22 mouse cellular contexts compared by ENCODE assay signal in genomic region chr17:56962642-56963405, GRCm38 (mm10). TPM values are rescaled to one million over a fixed set of nuclear protein-coding genes. Genes with fewer than 3 reads are reported as not detected.
A peak's percentile ranks its signal among the peaks of the same experiment; 100 is the strongest.
DNase-seq lines count a peak whose midpoint lies in the region; ATAC-seq and TF ChIP-seq lines count a peak whose summit lies in the region.
"Had no signal": no experiment of that assay in that cellular context is flagged by ENCODE, and none has a peak within 500 bp of the region (broad histone marks: within the 10 kb centered on the region; RNA-seq: fewer than 3 reads in every experiment).

No protein-coding gene starts in this region.

- no peaks in the 10 kb centered on the region for H3K36me3 ChIP-seq in forebrain, embryonic 11.5 days (ENCODE audit: control insufficient read depth, insufficient read depth, low read length)
- H3K36me3 ChIP-seq in forebrain, embryonic 10.5 days (replicated peaks) = no peaks in the 10 kb centered on the region
- no peaks in the 10 kb centered on the region for H3K36me3 ChIP-seq in megakaryocyte, embryonic 14.5 days (replicated peaks; ENCODE audit: low read length)
- no peaks in the 10 kb centered on the region for H3K36me3 ChIP-seq in intestine, postnatal 0 days (ENCODE audit: control insufficient read depth, insufficient read depth)
- H3K36me3 ChIP-seq in hindbrain, embryonic 16.5 days (ENCODE audit: control insufficient read depth, insufficient read depth, low read length) = no peaks in the 10 kb centered on the region
- H3K36me3 ChIP-seq in limb, embryonic 10.5 days = no peaks in the 10 kb centered on the region
- H3K36me3 ChIP-seq: embryonic facial prominence, embryonic 10.5 days; forebrain, embryonic 15.5 days; G1E; hindbrain, embryonic 13.5 days had no signal

- 79% methylated on average over 5 of the region's 5 CpGs for WGBS in forebrain, embryonic 11.5 days
- WGBS in forebrain, embryonic 10.5 days = 87% methylated on average over 5 of the region's 5 CpGs
- WGBS in intestine, postnatal 0 days = 71% methylated on average over 5 of the region's 5 CpGs
- 79% methylated on average over 5 of the region's 5 CpGs for WGBS in hindbrain, embryonic 16.5 days
- WGBS in limb, embryonic 10.5 days = 78% methylated on average over 5 of the region's 5 CpGs

- no peaks in the 10 kb centered on the region for H3K27me3 ChIP-seq in forebrain, embryonic 11.5 days (ENCODE audit: control insufficient read depth, insufficient read depth, low read length)
- no peaks in the 10 kb centered on the region for H3K27me3 ChIP-seq in forebrain, embryonic 10.5 days (ENCODE audit: poor library complexity, severe bottlenecking)
- H3K27me3 ChIP-seq in megakaryocyte, embryonic 14.5 days (replicated peaks) = peaks cover 53% of the 10 kb centered on the region
- no peaks in the 10 kb centered on the region for H3K27me3 ChIP-seq in intestine, postnatal 0 days (replicated peaks; ENCODE audit: control insufficient read depth, insufficient read depth, low read length)
- no peaks in the 10 kb centered on the region for H3K27me3 ChIP-seq in hindbrain, embryonic 16.5 days (replicated peaks; ENCODE audit: control insufficient read depth, insufficient read depth, low read length)
- no peaks in the 10 kb centered on the region for H3K27me3 ChIP-seq in limb, embryonic 10.5 days (ENCODE audit: low read depth, poor library complexity, severe bottlenecking)
- H3K27me3 ChIP-seq: forebrain, embryonic 15.5 days; hindbrain, embryonic 13.5 days had no signal

- no peak for TF ChIP-seq CTCF in intestine, postnatal 0 days (IDR thresholded peaks at IDR 0.05; ENCODE audit: low read depth)

- ATAC-seq in forebrain, embryonic 11.5 days (replicated peaks; ENCODE audit: low FRiP score) = no peak
- no peak for ATAC-seq in megakaryocyte, adult 5-6 weeks (ENCODE audit: poor library complexity, severe bottlenecking)
- ATAC-seq in intestine, postnatal 0 days = 0 out of 2 replicates have a peak, but pooled peaks have one; percentile 9
- no peak for ATAC-seq in hindbrain, embryonic 16.5 days
- ATAC-seq: forebrain, embryonic 15.5 days had no signal

- H3K27ac ChIP-seq in forebrain, embryonic 11.5 days (ENCODE audit: low read depth, low read length) = no peak overlapping the region
- H3K27ac ChIP-seq in forebrain, embryonic 10.5 days = no peak overlapping the region
- H3K27ac ChIP-seq in intestine, postnatal 0 days (ENCODE audit: low read depth, low read length) = no peak overlapping the region
- H3K27ac ChIP-seq in hindbrain, embryonic 16.5 days (ENCODE audit: low read depth, low read length) = no peak overlapping the region
- no peak overlapping the region for H3K27ac ChIP-seq in limb, embryonic 10.5 days
- H3K27ac ChIP-seq: embryonic facial prominence, embryonic 10.5 days; forebrain, embryonic 15.5 days; hindbrain, embryonic 13.5 days had no signal

- peak; percentile 2 for DNase-seq in forebrain, embryonic 11.5 days (ENCODE audit: low spot score)
- DNase-seq in forebrain, embryonic 10.5 days (ENCODE audit: extremely low spot score, low spot score) = no peak
- DNase-seq in limb, embryonic 10.5 days (ENCODE audit: low spot score) = no peak
- DNase-seq: adrenal gland, postnatal 25 days; cerebellum, adult 18-20 months; cerebellum, postnatal 10 days; gastrocnemius, postnatal 36 days; heart, postnatal 10 days; kidney, adult 18-20 months had no signal

- H3K9ac ChIP-seq in forebrain, embryonic 11.5 days (ENCODE audit: low read length) = no peak overlapping the region
- H3K9ac ChIP-seq in intestine, postnatal 0 days (ENCODE audit: low read depth, low read length) = no peak overlapping the region
- no peak overlapping the region for H3K9ac ChIP-seq in hindbrain, embryonic 16.5 days (ENCODE audit: low read depth, low read length)
- H3K9ac ChIP-seq: forebrain, embryonic 15.5 days; hindbrain, embryonic 13.5 days had no signal

- no peaks in the 10 kb centered on the region for H3K9me3 ChIP-seq in forebrain, embryonic 11.5 days (ENCODE audit: control insufficient read depth, low read length)
- no peaks in the 10 kb centered on the region for H3K9me3 ChIP-seq in forebrain, embryonic 10.5 days
- H3K9me3 ChIP-seq in megakaryocyte, embryonic 14.5 days = peaks cover 5% of the 10 kb centered on the region
- no peaks in the 10 kb centered on the region for H3K9me3 ChIP-seq in intestine, postnatal 0 days (ENCODE audit: control insufficient read depth)
- no peaks in the 10 kb centered on the region for H3K9me3 ChIP-seq in hindbrain, embryonic 16.5 days (ENCODE audit: control insufficient read depth, low read length)
- no peaks in the 10 kb centered on the region for H3K9me3 ChIP-seq in limb, embryonic 10.5 days (replicated peaks)
- H3K9me3 ChIP-seq: embryonic facial prominence, embryonic 10.5 days; forebrain, embryonic 15.5 days; G1E; hindbrain, embryonic 13.5 days had no signal

- no peak overlapping the region for H3K4me3 ChIP-seq in forebrain, embryonic 11.5 days (ENCODE audit: low read depth, low read length)
- no peak overlapping the region for H3K4me3 ChIP-seq in forebrain, embryonic 10.5 days
- H3K4me3 ChIP-seq in megakaryocyte, embryonic 14.5 days (replicated peaks) = peak overlapping the region; percentile 24
- no peak overlapping the region for H3K4me3 ChIP-seq in intestine, postnatal 0 days (ENCODE audit: low read depth, low read length)
- no peak overlapping the region for H3K4me3 ChIP-seq in hindbrain, embryonic 16.5 days (ENCODE audit: low read length)
- H3K4me3 ChIP-seq in limb, embryonic 10.5 days = no peak overlapping the region
- H3K4me3 ChIP-seq: embryonic facial prominence, embryonic 10.5 days; forebrain, embryonic 15.5 days; hindbrain, embryonic 13.5 days had no signal

- no peaks in the 10 kb centered on the region for H3K4me1 ChIP-seq in forebrain, embryonic 11.5 days (replicated peaks; ENCODE audit: control insufficient read depth, insufficient read depth, low read length)
- no peaks in the 10 kb centered on the region for H3K4me1 ChIP-seq in forebrain, embryonic 10.5 days
- peaks cover 20% of the 10 kb centered on the region for H3K4me1 ChIP-seq in megakaryocyte, embryonic 14.5 days
- H3K4me1 ChIP-seq in intestine, postnatal 0 days (replicated peaks; ENCODE audit: control insufficient read depth, insufficient read depth, low read length) = no peaks in the 10 kb centered on the region
- H3K4me1 ChIP-seq in hindbrain, embryonic 16.5 days (ENCODE audit: control insufficient read depth, insufficient read depth, low read depth, low read length) = no peaks in the 10 kb centered on the region
- 0 out of 2 replicates have a peak, but pooled peaks cover 3% of the 10 kb centered on the region for H3K4me1 ChIP-seq in limb, embryonic 10.5 days
- H3K4me1 ChIP-seq: embryonic facial prominence, embryonic 10.5 days; forebrain, embryonic 15.5 days; hindbrain, embryonic 13.5 days had no signal

- H3K4me2 ChIP-seq in forebrain, embryonic 11.5 days (ENCODE audit: low read depth, low read length, severe bottlenecking) = no peak overlapping the region
- H3K4me2 ChIP-seq in intestine, postnatal 0 days (replicated peaks; ENCODE audit: low read depth) = no peak overlapping the region
- H3K4me2 ChIP-seq in hindbrain, embryonic 16.5 days (ENCODE audit: low read length) = no peak overlapping the region
- H3K4me2 ChIP-seq: forebrain, embryonic 15.5 days; hindbrain, embryonic 13.5 days had no signal

RNA-seq across cellular contexts. Expression of gene Acer1, which starts 19.1 kb away (rescaled TPM):
- polyA plus RNA-seq in forebrain, embryonic 11.5 days (2014; fragmentation: Nextera tagmentation; extraction: Ambion mirVana) = not detected in 2 replicates
- not detected in 2 replicates for polyA plus RNA-seq in forebrain, embryonic 10.5 days (2016; fragmentation: Nextera tagmentation; extraction: Ambion mirVana)
- polyA plus RNA-seq in megakaryocyte, embryonic 14.5 days (2012; ENCODE audit: insufficient read depth, low replicate concordance) = not detected in 2 replicates
- not detected in 2 replicates for total RNA-seq in megakaryocyte, adult 5-6 weeks (2015)
- 0.04 TPM in 1 of 2 replicates, not detected in the other for total RNA-seq in megakaryocyte, adult 5-6 weeks (2017)
- 0.44 and 0.65 TPM in 2 replicates for polyA plus RNA-seq in intestine, postnatal 0 days (2015; fragmentation: Nextera tagmentation; extraction: Ambion mirVana)
- polyA plus RNA-seq in hindbrain, embryonic 16.5 days (2015; fragmentation: Nextera tagmentation; extraction: Ambion mirVana) = not detected in 2 replicates
- polyA plus RNA-seq in limb, embryonic 10.5 days (2016; fragmentation: Nextera tagmentation; extraction: Ambion mirVana) = not detected in 2 replicates
- total RNA-seq: CH12.LX; G1E; gastrocnemius, adult 8-10 months; gastrocnemius, postnatal 36 days; heart, postnatal 10 days; hematopoietic stem cell, adult 5-6 weeks had no signal
- polyA plus RNA-seq: embryonic facial prominence, embryonic 10.5 days; forebrain, embryonic 15.5 days; G1E; hindbrain, embryonic 13.5 days had no signal

RNA-seq across cellular contexts. Expression of gene Clpp, which starts 27.3 kb away (rescaled TPM):
- 151 and 166 TPM in 2 replicates for polyA plus RNA-seq in forebrain, embryonic 11.5 days (2014; fragmentation: Nextera tagmentation; extraction: Ambion mirVana)
- polyA plus RNA-seq in forebrain, embryonic 10.5 days (2016; fragmentation: Nextera tagmentation; extraction: Ambion mirVana) = 186 and 188 TPM in 2 replicates
- 177 and 234 TPM in 2 replicates for polyA plus RNA-seq in megakaryocyte, embryonic 14.5 days (2012; ENCODE audit: insufficient read depth, low replicate concordance)
- total RNA-seq in megakaryocyte, adult 5-6 weeks (2015) = 19.1 and 20.0 TPM in 2 replicates
- total RNA-seq in megakaryocyte, adult 5-6 weeks (2017) = 25.1 and 27.3 TPM in 2 replicates
- polyA plus RNA-seq in intestine, postnatal 0 days (2015; fragmentation: Nextera tagmentation; extraction: Ambion mirVana) = 77.5 and 78.0 TPM in 2 replicates
- polyA plus RNA-seq in hindbrain, embryonic 16.5 days (2015; fragmentation: Nextera tagmentation; extraction: Ambion mirVana) = 162 and 168 TPM in 2 replicates
- polyA plus RNA-seq in limb, embryonic 10.5 days (2016; fragmentation: Nextera tagmentation; extraction: Ambion mirVana) = 189 and 200 TPM in 2 replicates

RNA-seq across cellular contexts. Expression of gene Mllt1, which starts 27.6 kb away (rescaled TPM):
- polyA plus RNA-seq in forebrain, embryonic 11.5 days (2014; fragmentation: Nextera tagmentation; extraction: Ambion mirVana) = 56.7 and 57.2 TPM in 2 replicates
- polyA plus RNA-seq in forebrain, embryonic 10.5 days (2016; fragmentation: Nextera tagmentation; extraction: Ambion mirVana) = 72.7 and 74.6 TPM in 2 replicates
- polyA plus RNA-seq in megakaryocyte, embryonic 14.5 days (2012; ENCODE audit: insufficient read depth, low replicate concordance) = 43.2 and 95.7 TPM in 2 replicates
- total RNA-seq in megakaryocyte, adult 5-6 weeks (2015) = 10.6 and 11.0 TPM in 2 replicates
- total RNA-seq in megakaryocyte, adult 5-6 weeks (2017) = 11.2 and 15.1 TPM in 2 replicates
- 10.5 and 11.9 TPM in 2 replicates for polyA plus RNA-seq in intestine, postnatal 0 days (2015; fragmentation: Nextera tagmentation; extraction: Ambion mirVana)
- polyA plus RNA-seq in hindbrain, embryonic 16.5 days (2015; fragmentation: Nextera tagmentation; extraction: Ambion mirVana) = 58.2 and 82.3 TPM in 2 replicates
- polyA plus RNA-seq in limb, embryonic 10.5 days (2016; fragmentation: Nextera tagmentation; extraction: Ambion mirVana) = 79.0 and 90.2 TPM in 2 replicates

RNA-seq across cellular contexts. Expression of gene Alkbh7, which starts 34.3 kb away (rescaled TPM):
- polyA plus RNA-seq in forebrain, embryonic 11.5 days (2014; fragmentation: Nextera tagmentation; extraction: Ambion mirVana) = 29.3 and 34.8 TPM in 2 replicates
- polyA plus RNA-seq in forebrain, embryonic 10.5 days (2016; fragmentation: Nextera tagmentation; extraction: Ambion mirVana) = 37.0 and 38.6 TPM in 2 replicates
- polyA plus RNA-seq in megakaryocyte, embryonic 14.5 days (2012; ENCODE audit: insufficient read depth, low replicate concordance) = 20.4 and 32.6 TPM in 2 replicates
- total RNA-seq in megakaryocyte, adult 5-6 weeks (2015) = 13.0 and 14.0 TPM in 2 replicates
- total RNA-seq in megakaryocyte, adult 5-6 weeks (2017) = 7.6 and 12.8 TPM in 2 replicates
- 25.7 and 28.7 TPM in 2 replicates for polyA plus RNA-seq in intestine, postnatal 0 days (2015; fragmentation: Nextera tagmentation; extraction: Ambion mirVana)
- polyA plus RNA-seq in hindbrain, embryonic 16.5 days (2015; fragmentation: Nextera tagmentation; extraction: Ambion mirVana) = 57.8 and 64.4 TPM in 2 replicates
- polyA plus RNA-seq in limb, embryonic 10.5 days (2016; fragmentation: Nextera tagmentation; extraction: Ambion mirVana) = 44.2 and 44.9 TPM in 2 replicates

RNA-seq across cellular contexts. Expression of gene Pspn, which starts 37.0 kb away (rescaled TPM):
- polyA plus RNA-seq in forebrain, embryonic 11.5 days (2014; fragmentation: Nextera tagmentation; extraction: Ambion mirVana) = 0.76 TPM in 1 of 2 replicates, not detected in the other
- 0.35 and 0.50 TPM in 2 replicates for polyA plus RNA-seq in forebrain, embryonic 10.5 days (2016; fragmentation: Nextera tagmentation; extraction: Ambion mirVana)
- 0.63 TPM in 1 of 2 replicates, not detected in the other for polyA plus RNA-seq in megakaryocyte, embryonic 14.5 days (2012; ENCODE audit: insufficient read depth, low replicate concordance)
- total RNA-seq in megakaryocyte, adult 5-6 weeks (2015) = not detected in 2 replicates
- total RNA-seq in megakaryocyte, adult 5-6 weeks (2017) = not detected in 2 replicates
- polyA plus RNA-seq in intestine, postnatal 0 days (2015; fragmentation: Nextera tagmentation; extraction: Ambion mirVana) = not detected in 2 replicates
- 0.64 TPM in 1 of 2 replicates, not detected in the other for polyA plus RNA-seq in hindbrain, embryonic 16.5 days (2015; fragmentation: Nextera tagmentation; extraction: Ambion mirVana)
- not detected in 2 replicates for polyA plus RNA-seq in limb, embryonic 10.5 days (2016; fragmentation: Nextera tagmentation; extraction: Ambion mirVana)
- total RNA-seq: G1E; gastrocnemius, adult 8-10 months; gastrocnemius, postnatal 36 days; heart, postnatal 10 days; hematopoietic stem cell, adult 5-6 weeks had no signal
- polyA plus RNA-seq: embryonic facial prominence, embryonic 14.5 days; G1E; heart, embryonic 14.5 days had no signal
